Mouse (Mus musculus): ENCODE results near the gene Tcp1.

DNA sequence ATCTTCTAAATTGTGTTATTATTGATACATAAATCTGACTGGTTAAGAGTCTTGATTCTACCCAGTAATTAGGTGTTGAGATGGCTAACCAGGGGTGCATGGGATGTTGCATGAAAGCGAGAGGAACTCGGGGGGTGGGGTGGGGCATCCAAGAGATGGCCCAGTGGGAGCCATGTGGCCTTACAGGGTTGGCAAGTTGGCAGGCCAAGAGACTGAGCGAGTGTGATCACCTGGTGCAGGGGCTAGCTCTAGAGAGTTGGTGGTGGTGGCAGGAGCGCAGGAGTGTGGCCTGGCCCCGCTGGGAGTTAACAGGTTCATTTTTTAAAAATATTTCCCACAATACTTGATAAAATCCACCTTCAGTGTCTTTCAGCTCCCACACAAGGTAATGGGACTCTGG is 17.8 kb upstream of the Tcp1 start:
- TF ChIP-seq EP300 (IDR thresholded peaks at IDR 0.05; ENCODE audit: low read depth) (no peak), CTCF (IDR thresholded peaks at IDR 0.05; ENCODE audit: low read depth) (no peak)
